Mouse (Mus musculus) brain, embryonic 14.5 days (tissue): ENCODE results near the gene Lonp1.

Source experiments
- CTCF ChIP-seq: fragments of 200-500 bp; IDR thresholded peaks from 2 replicates; pipeline ENCODE4 v1.5.1; 2012; ENCODE audit warnings: inconsistent platforms, mild to moderate bottlenecking, moderate library complexity, borderline replicate concordance; ENCODE audit not compliant: insufficient read depth, insufficient read length; ENCODE audit errors: extremely low read depth
- POLR2A ChIP-seq: fragments of 200-500 bp; IDR thresholded peaks from 2 replicates; pipeline ENCODE4 v1.6.1; 2012; ENCODE audit warnings: mild to moderate bottlenecking, inconsistent platforms, borderline replicate concordance; ENCODE audit not compliant: poor library complexity, insufficient read depth, insufficient read length, severe bottlenecking; ENCODE audit errors: extremely low read depth

- no peak for TF ChIP-seq CTCF
- TF ChIP-seq POLR2A = no peak
Measured at GRCm38 (mm10) chr17:56647546-56647945, 20.9 kb upstream of the Lonp1 start.
